Mouse (Mus musculus): ENCODE results near the gene Atp10b. TPM values are rescaled to one million over a fixed set of nuclear protein-coding genes. Genes with fewer than 3 reads are reported as not detected.
A peak's percentile ranks its signal among the peaks of the same experiment; 100 is the strongest.
"Not testable (repeated sequence)": the region's sequence is repeated elsewhere in the genome, so short reads cannot be mapped to it uniquely, and the experiment has no call there.

The Atp10b gene
- 1 to 10 TPM in 1 of 2 experiments, under 1 TPM in 1; 0.66 to 1.2 TPM for total RNA-seq (2021)

- intact Hi-C loops (cut with DNase I), result no loop called here
- no peak for DNase-seq (ENCODE audit: low spot score in 2 of 2)
Observed at GRCm38 (mm10) chr11:43149577-43149976, at the start of gene Atp10b. Atp10b (plus strand) TSS chr11:43149877.

GRCm38 (mm10) chr11:43101357-43101756 is 48.3 kb upstream of the Atp10b start:
- no peak for DNase-seq (ENCODE audit: low spot score in 2 of 2)
- intact Hi-C loops (cut with DNase I), result loop anchor here (5.0 kb wide), 1 partner anchor 161 kb away; no protein-coding TSS in a partner anchor

GRCm38 (mm10) chr11:43125908-43126477 is 23.7 kb upstream of the Atp10b start:
- intact Hi-C loops (cut with DNase I), result no loop called here
- no peak for DNase-seq (ENCODE audit: low spot score in 2 of 2)

- DNase-seq (ENCODE audit: low spot score in 2 of 2); intact Hi-C loops (cut with DNase I): not testable (repeated sequence)
Observed at GRCm38 (mm10) chr11:43126573-43126972, 23.1 kb upstream of the Atp10b start.

- intact Hi-C loops (cut with DNase I), result no loop called here
- peak; percentile 16 to 17 for DNase-seq (ENCODE audit: low spot score in 2 of 2)
Observed at GRCm38 (mm10) chr11:43141296-43141695, 8.4 kb upstream of the Atp10b start.

GRCm38 (mm10) chr11:43142811-43143210 is 6.9 kb upstream of the Atp10b start:
- intact Hi-C loops (cut with DNase I), result no loop called here
- no peak for DNase-seq (ENCODE audit: low spot score in 2 of 2)

- intact Hi-C loops (cut with DNase I), result no loop called here
- no peak for DNase-seq (ENCODE audit: low spot score in 2 of 2)
Observed at GRCm38 (mm10) chr11:43144178-43144577, 5.5 kb upstream of the Atp10b start.

- DNase-seq (ENCODE audit: low spot score in 2 of 2); intact Hi-C loops (cut with DNase I): not testable (repeated sequence)
Observed at GRCm38 (mm10) chr11:43144882-43145281, 4.8 kb upstream of the Atp10b start.

- DNase-seq (ENCODE audit: low spot score in 2 of 2), result no peak
- intact Hi-C loops (cut with DNase I), result no loop called here
Observed at GRCm38 (mm10) chr11:43147380-43147779, 2.3 kb upstream of the Atp10b start.

- no peak for DNase-seq (ENCODE audit: low spot score in 2 of 2)
- intact Hi-C loops (cut with DNase I), result no loop called here
Observed at GRCm38 (mm10) chr11:43148341-43148740, 1.3 kb upstream of the Atp10b start.

- intact Hi-C loops (cut with DNase I), result no loop called here
- no peak for DNase-seq (ENCODE audit: low spot score in 2 of 2)
Observed at GRCm38 (mm10) chr11:43155004-43155403, 5.3 kb downstream of the Atp10b start.

- DNase-seq (ENCODE audit: low spot score in 2 of 2), result no peak
- intact Hi-C loops (cut with DNase I), result no loop called here
Observed at GRCm38 (mm10) chr11:43155417-43155816, 5.7 kb downstream of the Atp10b start.

- intact Hi-C loops (cut with DNase I), result no loop called here
- DNase-seq (ENCODE audit: low spot score in 2 of 2), result no peak
Observed at GRCm38 (mm10) chr11:43158814-43159213, 9.1 kb downstream of the Atp10b start.

GRCm38 (mm10) chr11:43160188-43160942 is 10.7 kb downstream of the Atp10b start:
- intact Hi-C loops (cut with DNase I), result no loop called here

GRCm38 (mm10) chr11:43170601-43171000 is 20.9 kb downstream of the Atp10b start:
- intact Hi-C loops (cut with DNase I), result no loop called here
- no peak for DNase-seq (ENCODE audit: low spot score in 2 of 2)

More at GRCm38 (mm10) chr11:43160188-43160942, 10.7 kb downstream of the Atp10b start:
- no peak for DNase-seq (ENCODE audit: low spot score in 2 of 2)

- intact Hi-C loops (cut with DNase I), result no loop called here
- DNase-seq (ENCODE audit: low spot score in 2 of 2), result no peak
Observed at GRCm38 (mm10) chr11:43174359-43175116, 24.9 kb downstream of the Atp10b start.

GRCm38 (mm10) chr11:43182401-43182800 is 32.7 kb downstream of the Atp10b start:
- intact Hi-C loops (cut with DNase I), result no loop called here
- no peak for DNase-seq (ENCODE audit: low spot score in 2 of 2)

- intact Hi-C loops (cut with DNase I), result no loop called here
- peak in 1 of 2 experiments; percentile 7 for DNase-seq (ENCODE audit: low spot score in 2 of 2)
Observed at GRCm38 (mm10) chr11:43182816-43183215, 33.1 kb downstream of the Atp10b start.

- intact Hi-C loops (cut with DNase I), result no loop called here
Observed at GRCm38 (mm10) chr11:43183457-43183856, 33.8 kb downstream of the Atp10b start.

GRCm38 (mm10) chr11:43186291-43186690 is 36.6 kb downstream of the Atp10b start:
- no peak for DNase-seq (ENCODE audit: low spot score in 2 of 2)
- intact Hi-C loops (cut with DNase I), result no loop called here

More at GRCm38 (mm10) chr11:43183457-43183856, 33.8 kb downstream of the Atp10b start:
- DNase-seq (ENCODE audit: low spot score in 2 of 2), result no peak

Data from left cerebral cortex, postnatal 36 days (tissue).